Mouse (Mus musculus) kidney, adult 2 months (tissue): ENCODE measurements around the gene Rbm44. TPM values are rescaled to one million over a fixed set of nuclear protein-coding genes. Genes with fewer than 3 reads are reported as not detected.

Experiments
- DNase-seq: peaks from one replicate; pipeline ENCODE4 v3.0.0; 2021
- H3K27ac ChIP-seq: fragments of 200-500 bp; 2 replicates; pipeline ENCODE4 v1.5.1; 2012; ENCODE audit warnings: low read depth, low read length, control low read depth, inconsistent platforms; ENCODE audit not compliant: insufficient read depth
- H3K27me3 ChIP-seq: fragments of 200-500 bp; replicated peaks from 2 replicates; pipeline ENCODE4 v1.6.1; 2012; ENCODE audit warnings: mild to moderate bottlenecking, moderate library complexity, low read length, inconsistent platforms; ENCODE audit not compliant: control insufficient read depth, insufficient read depth
- H3K36me3 ChIP-seq: fragments of 200-500 bp; 2 replicates; pipeline ENCODE4 v1.6.1; 2012; ENCODE audit warnings: mild to moderate bottlenecking, moderate library complexity, low read length, inconsistent platforms; ENCODE audit not compliant: control insufficient read depth, insufficient read depth
- H3K4me1 ChIP-seq: fragments of 200-500 bp; 2 replicates; pipeline ENCODE4 v1.6.1; 2011; ENCODE audit warnings: low read length; ENCODE audit not compliant: control insufficient read depth, insufficient read depth
- H3K4me3 ChIP-seq: fragments of 200-500 bp; 2 replicates; pipeline ENCODE4 v1.5.1; 2011; ENCODE audit warnings: mild to moderate bottlenecking, low read depth, low read length, control low read depth; ENCODE audit not compliant: insufficient read depth
- CTCF ChIP-seq: fragments of 200-500 bp; conservative IDR thresholded peaks from 2 replicates; pipeline ENCODE4 v1.5.1; 2011; ENCODE audit warnings: low read depth, mild to moderate bottlenecking, control low read depth, low read length, moderate library complexity, mixed read lengths; ENCODE audit not compliant: insufficient read depth, insufficient read length
- POLR2A ChIP-seq: fragments of 200-500 bp; IDR thresholded peaks from one replicate; pipeline ENCODE4 v1.6.1; 2011; ENCODE audit warnings: low read depth, low read length, control low read depth
- WGBS: fragments of 180-500 bp; shearing (Covaris S2); methylation state at CpG from one replicate; pipeline ENCODE4 v1.1.7; 2018; 5-methylcytosine and 5-hydroxymethylcytosine counted together
- polyA plus RNA-seq: library from polyadenylated mRNA; depleted of rRNA; stranded (reverse); fragments of >200 nt; gene quantifications from 2 replicates; pipeline ENCODE4 v1.2.3, GENCODE M21; 2012

Gene Rbm44
- polyA plus RNA-seq, 1 experiment, result not detected

GRCm38 (mm10) chr1:91176871-91177270, 32.0 kb downstream of the Rbm44 start:
- Histone ChIP-seq H3K27me3 (no peaks in the 10 kb centered on the region), H3K27ac (no peak overlapping the region), H3K4me1 (no peaks in the 10 kb centered on the region), H3K4me3 (no peak overlapping the region), H3K36me3 (no peaks in the 10 kb centered on the region)
- TF ChIP-seq POLR2A (no peak), CTCF (no peak)
- DNase-seq, result no peak
- 75% methylated on average over 4 of the region's 4 CpGs for WGBS

DNA sequence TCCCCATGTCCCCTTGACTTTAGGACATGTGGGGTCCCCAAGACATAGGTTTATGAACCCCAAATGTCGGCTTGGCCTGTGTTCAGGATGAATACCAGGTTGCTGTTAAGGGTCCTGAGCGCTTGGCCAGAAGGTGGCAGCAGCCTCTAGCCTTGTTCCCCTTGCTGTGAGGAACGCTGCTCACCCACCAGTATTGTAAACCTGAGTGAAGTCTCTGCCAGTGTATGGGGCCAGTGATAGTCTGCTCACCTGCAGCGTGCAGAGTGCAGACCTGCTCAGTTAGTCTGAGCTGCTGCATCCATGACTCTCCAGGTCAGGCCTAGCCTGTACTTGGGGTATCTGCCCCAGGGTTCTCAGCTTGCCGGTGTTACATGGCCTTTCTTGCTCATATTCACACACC, 34.2 kb downstream of the Rbm44 start:
- H3K36me3 ChIP-seq, result no peaks in the 10 kb centered on the region
- no peak overlapping the region for H3K4me3 ChIP-seq
- H3K4me1 ChIP-seq, result no peaks in the 10 kb centered on the region
- H3K27ac ChIP-seq, result no peak overlapping the region
- TF ChIP-seq CTCF, result peak; percentile 74
- no peak for TF ChIP-seq POLR2A
- no peaks in the 10 kb centered on the region for H3K27me3 ChIP-seq
- WGBS, result 34% methylated on average over 5 of the region's 5 CpGs
- peak; percentile 60 for DNase-seq

- 4% methylated on average over 37 of the region's 37 CpGs for WGBS
- H3K4me3 ChIP-seq, result peak within 1 kb of the TSS; percentile 10; the same call in 1 of the 2 replicates
- no peaks in the 10 kb centered on the region for H3K4me1 ChIP-seq
- H3K27me3 ChIP-seq, result no peaks in the 10 kb centered on the region
- DNase-seq, result no peak
- H3K27ac ChIP-seq, result no peak within 1 kb of the TSS
- TF ChIP-seq CTCF, result no peak
- no peak for TF ChIP-seq POLR2A
- H3K36me3 ChIP-seq, result no peaks in the 10 kb centered on the region
Measured at GRCm38 (mm10) chr1:91179533-91180173, 34.8 kb downstream of the Rbm44 start, which contains the start of gene Ramp1. TSS of gene Ramp1 (plus strand) at chr1:91179822.

- H3K27ac ChIP-seq, result no peak overlapping the region
Measured at GRCm38 (mm10) chr1:91180174-91180565, 35.3 kb downstream of the Rbm44 start.

DNA sequence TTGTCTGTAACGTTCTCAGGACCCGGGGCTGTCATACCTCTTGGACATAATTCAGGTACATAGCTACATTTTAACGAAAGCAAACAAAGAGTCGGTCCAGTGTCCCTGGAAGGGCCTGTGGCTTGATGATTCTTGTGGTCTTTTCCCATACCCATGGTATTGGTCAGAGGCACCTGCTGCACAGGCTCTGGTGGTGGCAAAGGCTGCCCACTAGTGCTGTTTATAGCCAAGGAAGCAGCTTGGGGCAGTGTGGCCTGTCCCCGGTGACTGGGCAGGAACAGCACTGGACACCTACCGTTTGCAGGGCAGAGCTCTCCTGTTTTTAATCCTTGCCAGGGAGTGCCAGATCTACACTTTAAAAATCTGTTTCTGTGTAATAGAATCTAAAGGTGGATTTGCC, 35.8 kb downstream of the Rbm44 start:
- DNase-seq, result no peak
- Histone ChIP-seq H3K27me3 (no peaks in the 10 kb centered on the region), H3K27ac (no peak overlapping the region), H3K36me3 (no peaks in the 10 kb centered on the region), H3K4me1 (no peaks in the 10 kb centered on the region), H3K4me3 (no peak overlapping the region)
- TF ChIP-seq POLR2A, result no peak
- TF ChIP-seq CTCF, result no peak
- 62% methylated on average over 6 of the region's 6 CpGs for WGBS

More at GRCm38 (mm10) chr1:91180174-91180565, 35.3 kb downstream of the Rbm44 start:
- H3K4me3 ChIP-seq, result peak overlapping the region; percentile 10; the same call in 1 of the 2 replicates
- no peaks in the 10 kb centered on the region for H3K4me1 ChIP-seq
- H3K36me3 ChIP-seq, result no peaks in the 10 kb centered on the region
- TF ChIP-seq POLR2A (no peak), CTCF (no peak)
- 14% methylated on average over 13 of the region's 14 CpGs for WGBS
- no peak for DNase-seq
- no peaks in the 10 kb centered on the region for H3K27me3 ChIP-seq

DNA sequence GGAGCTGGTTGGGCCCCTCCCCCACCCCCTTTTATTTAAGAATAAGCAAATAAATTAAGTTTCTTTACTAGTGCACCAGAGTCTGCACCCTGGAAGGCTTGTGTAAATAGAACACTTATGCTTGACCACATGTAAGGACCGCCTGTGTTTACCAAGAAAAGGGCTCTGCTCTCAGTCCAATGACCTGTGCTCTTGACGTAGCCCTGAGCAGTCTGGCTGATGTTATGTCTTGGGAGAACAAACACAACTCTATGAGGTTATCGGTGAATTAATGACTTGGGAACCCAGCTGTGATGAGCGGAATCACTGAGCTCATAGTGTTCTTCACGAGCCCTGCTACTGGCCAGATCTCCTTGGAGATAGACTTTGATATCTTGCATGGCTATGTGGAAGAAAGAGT, 36.4 kb downstream of the Rbm44 start:
- Histone ChIP-seq H3K4me3 (no peak overlapping the region), H3K4me1 (no peaks in the 10 kb centered on the region), H3K36me3 (no peaks in the 10 kb centered on the region), H3K27ac (no peak overlapping the region), H3K27me3 (no peaks in the 10 kb centered on the region)
- no peak for TF ChIP-seq POLR2A
- 58% methylated on average over 5 of the region's 5 CpGs for WGBS
- peak; percentile 23 for DNase-seq

- WGBS, result 36% methylated on average over 12 of the region's 12 CpGs
- Histone ChIP-seq H3K4me1 (no peaks in the 10 kb centered on the region), H3K4me3 (no peak overlapping the region), H3K27me3 (no peaks in the 10 kb centered on the region), H3K27ac (no peak overlapping the region), H3K36me3 (no peaks in the 10 kb centered on the region)
- no peak for DNase-seq
- no peak for TF ChIP-seq CTCF
- no peak for TF ChIP-seq POLR2A
Measured at GRCm38 (mm10) chr1:91181784-91182450, 37.0 kb downstream of the Rbm44 start.
